Mouse (Mus musculus) C3H10T1/2 (cell line): ENCODE data around the gene Rnase4. TPM values are rescaled to one million over a fixed set of nuclear protein-coding genes. Genes with fewer than 3 reads are reported as not detected.

Source experiments
- polyA plus RNA-seq, 2 experiments: library from polyadenylated mRNA; unstranded; fragments of >200 nt; fragmentation: generic; extraction: Trizol; gene quantifications; one replicate each; pipeline ENCODE4 v1.2.1; 2012; ENCODE audit warnings: missing spikeins in 2 of 2

Gene Rnase4
- polyA plus RNA-seq, result 10 to 100 TPM in 1 of 2 experiments, under 1 TPM in 1; 0.44 to 20.1 TPM

DNA sequence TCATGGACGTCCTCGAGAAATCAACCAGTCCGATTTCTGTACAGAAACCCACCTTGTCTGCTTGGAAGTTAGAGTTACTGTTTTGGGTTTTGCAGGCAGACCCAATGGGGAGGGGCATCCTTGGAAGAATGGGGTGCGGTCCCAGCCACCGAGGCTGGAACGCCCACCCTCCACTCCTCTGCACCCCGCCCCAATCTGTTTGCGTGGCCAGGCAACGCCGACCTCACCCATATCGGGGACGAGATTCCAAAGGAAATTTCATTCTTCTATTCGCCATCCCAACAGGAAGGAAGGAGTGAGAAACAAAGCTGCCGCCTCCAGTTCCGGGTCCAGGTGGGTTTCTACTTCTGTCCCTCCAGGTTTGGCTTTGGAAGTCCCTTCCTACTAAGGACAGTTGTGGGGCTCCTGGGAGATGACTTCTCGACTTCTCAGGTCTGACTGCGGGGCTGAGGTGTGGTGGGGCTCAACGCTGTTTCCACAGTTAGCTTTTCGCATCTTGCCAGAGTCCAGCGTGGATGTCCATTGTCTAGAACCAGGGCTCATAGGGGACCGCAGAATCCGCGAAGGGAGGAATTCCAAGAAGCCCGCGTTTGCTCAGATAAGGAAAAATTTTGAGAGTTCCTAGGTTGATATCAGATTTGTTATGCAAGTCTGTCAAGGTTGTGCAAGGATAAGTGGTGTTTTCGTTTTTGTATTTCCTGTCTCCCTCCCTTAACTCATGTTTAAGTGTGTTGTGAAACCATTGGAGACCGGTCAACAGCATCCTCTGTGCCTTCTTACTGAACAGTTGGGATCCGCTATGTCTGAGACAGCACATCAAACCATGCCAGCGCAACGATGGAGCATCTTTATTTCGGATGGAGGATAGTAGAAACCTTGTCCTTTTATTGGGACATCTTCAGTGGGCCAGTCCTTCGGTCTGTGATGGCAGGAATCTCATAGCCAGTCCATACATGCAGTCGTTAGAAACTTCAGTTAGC, at the start of gene Rnase4, which contains the start of gene Ang:
Gene Rnase4 (plus strand): TSS at position 157 of the 980 bp plus-strand sequence.
Gene Ang (plus strand): TSS at position 230 of the 980 bp plus-strand sequence.

DNA sequence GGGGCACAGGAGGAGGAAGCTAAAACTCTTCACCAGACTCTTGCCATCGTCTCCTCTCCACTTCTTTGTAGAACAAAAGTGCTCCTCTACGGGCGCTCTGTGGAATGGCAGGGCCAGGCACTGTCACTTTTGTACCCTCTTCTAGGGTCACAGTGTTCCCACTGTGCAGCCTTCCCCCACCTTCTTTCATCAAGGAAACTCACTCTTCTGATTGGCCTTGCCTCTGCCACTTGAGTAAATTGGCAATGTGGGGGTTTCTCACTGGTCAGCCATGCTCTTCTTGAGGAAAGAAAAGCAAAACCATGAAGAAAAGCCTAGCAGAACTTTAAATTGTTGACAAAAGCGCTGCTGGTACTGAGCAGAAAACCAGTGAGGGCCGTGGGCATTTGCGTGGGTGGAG, 49.1 kb upstream of the Rnase4 start, which contains the start of gene Rnase9:
Gene Rnase9 (minus strand): TSS at position 101 of the 400 bp plus-strand sequence.

DNA sequence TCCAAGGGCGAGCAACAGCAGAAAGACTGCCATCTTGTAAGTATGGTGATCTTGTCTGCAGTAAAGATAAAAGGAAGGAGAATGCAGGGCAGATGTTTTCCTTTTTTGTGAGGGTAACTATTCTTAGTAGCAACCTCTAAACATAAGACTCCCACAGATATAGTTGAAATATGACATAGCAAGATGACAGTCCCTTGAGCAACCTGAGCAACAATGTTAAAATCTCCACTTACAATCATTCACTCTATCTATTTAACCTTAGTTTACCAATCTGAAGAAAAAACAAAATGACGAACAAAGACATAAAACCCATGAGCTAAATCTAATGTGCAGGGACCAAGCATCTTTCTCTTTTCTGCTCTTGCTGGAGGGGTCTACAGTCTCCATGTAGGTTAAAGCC, 40.8 kb upstream of the Rnase4 start, which contains the start of gene Rnase11:
Gene Rnase11 (minus strand): TSS at position 101 of the 400 bp plus-strand sequence.

DNA sequence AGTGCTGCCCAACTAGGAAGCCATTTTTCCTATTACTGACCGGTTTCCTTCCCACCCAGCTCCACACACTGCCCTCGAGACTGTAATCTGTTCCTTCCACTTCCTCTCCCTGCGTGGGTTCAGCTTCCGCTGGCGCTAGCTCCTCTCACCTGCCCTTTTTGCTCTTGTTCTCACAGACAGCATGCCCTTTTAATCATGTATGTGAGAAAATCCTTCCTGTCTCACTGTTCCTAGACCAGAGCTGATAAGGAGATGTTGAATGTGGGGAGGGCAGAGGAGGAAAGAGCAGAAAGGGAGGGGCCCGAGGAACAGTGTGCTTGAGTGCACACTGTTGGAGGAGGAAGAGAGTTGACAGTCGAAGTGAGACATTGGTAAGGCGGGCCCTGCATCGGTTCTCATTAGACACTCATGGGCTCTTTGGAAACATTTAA, 33.5 kb upstream of the Rnase4 start, which contains the start of gene Rnase12:
Gene Rnase12 (minus strand): TSS at position 261 of the 431 bp plus-strand sequence.

DNA sequence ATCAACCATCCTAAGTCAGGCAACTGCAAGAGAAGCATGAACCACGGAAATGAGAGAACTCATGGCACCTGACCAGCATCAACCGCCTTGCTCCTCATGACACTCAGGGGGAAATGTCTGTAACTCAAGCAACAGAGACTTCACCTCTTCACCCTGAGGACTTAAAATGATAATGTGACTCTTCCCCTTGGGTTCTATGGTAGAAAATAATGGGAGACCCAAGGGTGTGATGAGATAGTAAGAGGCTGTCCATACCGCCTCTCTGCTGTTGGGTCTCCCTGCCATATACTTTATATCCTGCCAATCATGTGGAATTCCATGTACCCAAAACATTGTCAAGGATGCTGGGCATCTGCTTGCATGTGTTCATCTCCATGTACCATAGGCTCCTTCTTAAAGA, 16.5 kb upstream of the Rnase4 start, which contains the start of gene Olfr750:
Gene Olfr750 (minus strand): TSS at position 101 of the 400 bp plus-strand sequence.

DNA sequence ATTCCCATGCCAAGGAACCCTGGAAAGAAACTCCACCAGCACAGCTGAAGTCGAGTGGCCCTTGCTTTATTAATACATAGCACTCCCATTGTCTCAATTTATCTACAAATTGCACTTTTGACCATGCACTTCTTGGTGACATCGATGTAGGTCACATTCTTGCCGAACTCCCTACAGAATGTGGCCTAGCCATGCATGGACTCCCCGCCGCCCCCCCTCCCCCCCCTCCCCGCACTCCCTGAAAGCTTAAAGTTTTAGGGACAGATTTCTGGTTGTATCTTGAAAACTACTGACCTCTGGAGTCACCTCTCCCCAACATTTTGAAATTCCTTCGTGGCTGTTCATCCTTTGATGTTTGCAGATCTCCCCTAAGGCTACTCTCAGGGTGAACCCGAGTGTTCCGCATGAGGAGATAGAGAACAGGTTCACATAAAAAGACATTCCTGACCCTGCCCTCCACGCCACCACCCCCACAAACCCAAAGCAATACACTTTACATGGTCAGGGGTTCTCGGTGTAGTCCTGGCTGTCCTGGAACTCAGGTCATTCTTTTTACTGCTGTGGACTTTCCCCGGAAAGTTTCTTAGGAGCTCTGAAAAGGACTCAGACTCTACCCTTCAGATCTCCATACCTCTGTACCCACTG, 23.2 kb downstream of the Rnase4 start, which contains the start of gene Eddm3b:
Gene Eddm3b (plus strand): TSS at position 511 of the 645 bp plus-strand sequence.

DNA sequence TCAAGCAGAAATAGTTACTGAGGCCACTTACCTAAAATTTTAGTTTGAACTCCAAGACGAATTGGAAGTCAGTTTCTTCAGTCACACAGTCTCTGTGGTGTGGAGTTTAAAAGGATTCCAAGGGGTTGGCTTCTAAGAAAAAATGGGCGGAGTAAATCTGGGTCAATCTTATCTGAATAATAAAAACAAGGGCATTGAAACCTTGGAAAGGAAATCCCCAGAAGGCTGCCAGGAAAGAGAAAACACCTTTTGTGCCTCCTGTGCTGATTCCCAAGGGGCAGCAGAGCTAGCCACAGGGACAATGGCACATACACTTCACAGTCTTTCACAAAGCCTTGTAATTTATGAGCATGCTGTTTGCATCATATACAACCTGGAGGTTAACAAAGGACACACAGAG, 55.8 kb downstream of the Rnase4 start, which contains the start of gene Rnase1:
Gene Rnase1 (minus strand): TSS at position 101 of the 400 bp plus-strand sequence.

Other genes with a start within 250 kb of the Rnase4 start
- gene Tep1, start 220.5 kb upstream of the Rnase4 start, polyA plus RNA-seq, result 10 to 100 TPM; 12.0 to 25.0 TPM
- gene Klhl33, start 193.6 kb upstream of the Rnase4 start, polyA plus RNA-seq, result under 1 TPM; 0.01 to 0.52 TPM
- 10 to 100 TPM; 34.1 to 57.0 TPM for gene Osgep, start 166.2 kb upstream of the Rnase4 start, polyA plus RNA-seq
- gene Apex1, start 166.1 kb upstream of the Rnase4 start, polyA plus RNA-seq, result 100 to 1,000 TPM in 1 of 2 experiments, 10 to 100 TPM in 1; 65.4 to 178 TPM
- 10 to 100 TPM; 35.4 to 55.3 TPM for gene Pip4p1, start 160.2 kb upstream of the Rnase4 start, polyA plus RNA-seq
- gene Pnp, start 160.0 kb upstream of the Rnase4 start, polyA plus RNA-seq, result 10 to 100 TPM; 21.1 to 92.2 TPM
- gene Gm49342, start 146.6 kb upstream of the Rnase4 start, polyA plus RNA-seq, result 10 to 100 TPM in 1 of 2 experiments, 1 to 10 TPM in 1; 9.5 to 31.7 TPM
- gene Pnp2, start 135.1 kb upstream of the Rnase4 start, polyA plus RNA-seq, result under 1 TPM; 0.19 to 0.86 TPM
- 1 to 10 TPM in 1 of 2 experiments, under 1 TPM in 1; 0.11 to 4.8 TPM for gene Rnase10, start 83.3 kb upstream of the Rnase4 start, polyA plus RNA-seq
- not detected for gene Rnase9, start 49.2 kb upstream of the Rnase4 start, polyA plus RNA-seq
- not detected for gene Rnase11, start 40.9 kb upstream of the Rnase4 start, polyA plus RNA-seq
- not detected for gene Rnase12, start 33.4 kb upstream of the Rnase4 start, polyA plus RNA-seq
- gene Olfr750, start 16.6 kb upstream of the Rnase4 start, polyA plus RNA-seq, result not detected
- gene Ang, start 73 bp downstream of the Rnase4 start, polyA plus RNA-seq, result 1 to 10 TPM in 1 of 2 experiments, under 1 TPM in 1; 0.88 to 1.8 TPM
- gene Eddm3b, start 23.3 kb downstream of the Rnase4 start, polyA plus RNA-seq, result not detected
- under 1 TPM in 1 of 2 experiments, not detected in 1; 0.04 TPM for gene Rnase6, start 32.8 kb downstream of the Rnase4 start, polyA plus RNA-seq
- gene Rnase1, start 55.7 kb downstream of the Rnase4 start, polyA plus RNA-seq, result under 1 TPM in 1 of 2 experiments, not detected in 1; 0.06 TPM
- gene Rnase2b, start 71.2 kb downstream of the Rnase4 start, polyA plus RNA-seq, result not detected
- gene Ang2, start 108.1 kb downstream of the Rnase4 start, polyA plus RNA-seq, result under 1 TPM; 0.44 to 0.73 TPM
- gene Ear14, start 112.3 kb downstream of the Rnase4 start, polyA plus RNA-seq, result not detected
- not detected for gene Rnase2a, start 165.0 kb downstream of the Rnase4 start, polyA plus RNA-seq